Mouse (Mus musculus): ENCODE data around the gene Tm4sf5. TPM values are rescaled to one million over a fixed set of nuclear protein-coding genes. Genes with fewer than 3 reads are reported as not detected.
A peak's percentile ranks its signal among the peaks of the same experiment; 100 is the strongest.

The Tm4sf5 gene
- polyA plus RNA-seq, 1 experiment from 2014 or later, result 4.7 TPM

DNA sequence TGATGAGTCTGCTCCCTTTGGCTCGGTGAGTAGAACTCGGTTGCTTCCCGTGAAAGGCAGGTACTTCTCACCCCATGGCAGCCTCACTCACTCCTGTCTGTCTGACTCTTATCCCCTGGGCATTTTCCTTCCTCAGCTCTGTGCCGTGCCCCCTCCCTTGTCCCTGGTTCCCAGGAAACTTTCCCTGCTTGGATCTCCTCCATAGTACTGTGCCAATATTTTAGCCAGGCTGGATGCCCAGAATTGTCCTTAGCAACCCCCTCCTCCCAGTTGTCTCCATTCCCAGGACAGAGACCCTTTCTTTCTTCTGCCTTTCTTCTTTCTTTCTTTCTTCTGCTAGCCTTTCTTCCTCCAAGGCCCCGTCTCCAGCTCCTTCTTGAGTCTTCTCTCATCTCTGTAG is 36.4 kb downstream of the Tm4sf5 start:
- no peak for ATAC-seq (ENCODE audit: low FRiP score, low TSS enrichment)
- H3K4me2 ChIP-seq (ENCODE audit: low read length), result peak overlapping the region; percentile 72
- no peaks in the 10 kb centered on the region for H3K36me3 ChIP-seq (ENCODE audit: control insufficient read depth, insufficient read depth, low read length)
- 79% methylated on average over 5 of the region's 5 CpGs for WGBS
- no peak overlapping the region for H3K9ac ChIP-seq (replicated peaks; ENCODE audit: low read length)
- peak; percentile 15 for DNase-seq
- no peak overlapping the region for H3K27ac ChIP-seq (replicated peaks; ENCODE audit: low read depth, low read length)
- H3K4me3 ChIP-seq (replicated peaks; ENCODE audit: low read depth, low read length), result no peak overlapping the region
- peaks cover 12% of the 10 kb centered on the region; the same call in 1 of the 2 replicates for H3K27me3 ChIP-seq (ENCODE audit: control insufficient read depth, insufficient read depth, low read length)
- H3K4me1 ChIP-seq (ENCODE audit: control insufficient read depth, insufficient read depth, low read length), result no peaks in the 10 kb centered on the region
- no peaks in the 10 kb centered on the region for H3K9me3 ChIP-seq (ENCODE audit: control insufficient read depth, low read length)

DNA sequence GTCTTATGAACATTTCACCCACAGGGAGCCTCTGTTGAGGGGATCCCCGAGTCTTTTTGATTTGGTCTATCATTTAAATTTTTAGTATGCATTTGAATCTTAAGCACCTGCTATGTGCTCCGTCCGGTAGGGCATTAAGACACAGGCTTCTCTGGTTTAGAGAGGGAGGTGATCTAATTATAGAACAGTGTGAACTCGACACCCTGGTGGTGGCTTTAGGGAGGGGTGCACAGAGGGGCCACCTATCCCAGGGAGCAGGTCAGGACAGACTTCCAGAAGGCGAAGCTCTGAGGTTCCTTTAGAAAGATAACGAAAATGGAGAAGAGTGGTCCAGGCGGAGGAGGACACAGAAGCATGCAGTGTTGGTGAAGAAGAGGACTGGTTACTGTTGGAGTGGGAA is 39.5 kb downstream of the Tm4sf5 start:
- H3K4me2 ChIP-seq (ENCODE audit: low read length), result no peak overlapping the region
- 72% methylated on average over 7 of the region's 7 CpGs for WGBS

DNA sequence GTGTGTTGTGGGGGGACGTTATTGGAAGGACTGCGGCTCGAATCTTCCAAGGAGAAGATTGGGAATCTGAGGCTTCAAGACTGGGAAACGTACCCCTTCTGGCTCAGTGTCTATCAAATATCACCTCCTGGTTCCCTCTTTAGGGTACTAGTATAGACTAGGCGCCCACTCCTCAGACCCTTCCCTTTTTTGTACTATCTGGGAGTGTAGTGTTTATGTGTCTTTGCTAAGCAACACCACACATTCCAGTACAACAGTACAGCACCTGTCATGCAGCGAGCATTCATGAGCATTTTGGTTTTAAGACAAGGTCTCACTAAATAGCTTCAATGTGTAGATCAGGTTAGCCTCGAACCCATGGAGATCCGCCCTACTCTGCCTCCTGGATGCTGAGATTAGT is 46.5 kb downstream of the Tm4sf5 start:
- Histone ChIP-seq H3K9ac (replicated peaks; ENCODE audit: low read length) (no peak overlapping the region), H3K4me3 (replicated peaks; ENCODE audit: low read depth, low read length) (no peak overlapping the region), H3K36me3 (ENCODE audit: control insufficient read depth, insufficient read depth, low read length) (no peaks in the 10 kb centered on the region), H3K4me2 (ENCODE audit: low read length) (no peak overlapping the region), H3K4me1 (ENCODE audit: control insufficient read depth, insufficient read depth, low read length) (no peaks in the 10 kb centered on the region), H3K27me3 (ENCODE audit: control insufficient read depth, insufficient read depth, low read length) (no peaks in the 10 kb centered on the region), H3K27ac (replicated peaks; ENCODE audit: low read depth, low read length) (no peak overlapping the region), H3K9me3 (ENCODE audit: control insufficient read depth, low read length) (no peaks in the 10 kb centered on the region)
- DNase-seq (no peak), ATAC-seq (ENCODE audit: low FRiP score, low TSS enrichment) (no peak)
- 87% methylated on average over 8 of the region's 8 CpGs for WGBS

More for the DNA sequence above, 39.5 kb downstream of the Tm4sf5 start:
- ATAC-seq (ENCODE audit: low FRiP score, low TSS enrichment), result no peak
- Histone ChIP-seq H3K4me1 (ENCODE audit: control insufficient read depth, insufficient read depth, low read length) (no peaks in the 10 kb centered on the region), H3K9ac (replicated peaks; ENCODE audit: low read length) (no peak overlapping the region), H3K4me3 (replicated peaks; ENCODE audit: low read depth, low read length) (no peak overlapping the region), H3K27me3 (ENCODE audit: control insufficient read depth, insufficient read depth, low read length) (peaks cover 8% of the 10 kb centered on the region; the same call in 1 of the 2 replicates), H3K9me3 (ENCODE audit: control insufficient read depth, low read length) (no peaks in the 10 kb centered on the region), H3K36me3 (ENCODE audit: control insufficient read depth, insufficient read depth, low read length) (no peaks in the 10 kb centered on the region), H3K27ac (replicated peaks; ENCODE audit: low read depth, low read length) (no peak overlapping the region)
- DNase-seq, result no peak

DNA sequence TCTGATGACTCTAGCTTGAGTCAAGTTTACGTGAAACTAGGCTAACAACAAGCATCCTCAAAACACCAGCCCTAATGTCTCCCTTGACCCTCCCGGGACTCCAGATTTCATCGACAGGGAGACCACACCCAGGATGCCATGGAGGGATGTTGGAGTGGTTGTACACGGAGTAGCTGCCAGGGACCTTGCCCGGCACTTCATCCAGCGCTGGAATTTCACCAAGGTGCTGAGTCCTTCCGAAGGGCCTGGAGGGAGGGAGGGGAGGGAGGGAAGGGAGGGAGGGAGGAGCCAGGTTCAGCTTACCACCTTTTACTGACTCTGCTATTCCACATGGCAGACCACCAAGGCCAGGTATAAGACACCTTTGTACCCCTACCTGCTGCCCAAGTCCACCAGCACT is 48.9 kb downstream of the Tm4sf5 start:
- no peak for ATAC-seq (ENCODE audit: low FRiP score, low TSS enrichment)
- Histone ChIP-seq H3K9me3 (ENCODE audit: control insufficient read depth, low read length) (no peaks in the 10 kb centered on the region), H3K4me3 (replicated peaks; ENCODE audit: low read depth, low read length) (no peak overlapping the region), H3K9ac (replicated peaks; ENCODE audit: low read length) (no peak overlapping the region), H3K4me1 (ENCODE audit: control insufficient read depth, insufficient read depth, low read length) (no peaks in the 10 kb centered on the region), H3K36me3 (ENCODE audit: control insufficient read depth, insufficient read depth, low read length) (no peaks in the 10 kb centered on the region), H3K4me2 (ENCODE audit: low read length) (no peak overlapping the region), H3K27ac (replicated peaks; ENCODE audit: low read depth, low read length) (no peak overlapping the region), H3K27me3 (ENCODE audit: control insufficient read depth, insufficient read depth, low read length) (no peaks in the 10 kb centered on the region)
- no peak for DNase-seq
- WGBS, result 46% methylated on average over 7 of the region's 7 CpGs

DNA sequence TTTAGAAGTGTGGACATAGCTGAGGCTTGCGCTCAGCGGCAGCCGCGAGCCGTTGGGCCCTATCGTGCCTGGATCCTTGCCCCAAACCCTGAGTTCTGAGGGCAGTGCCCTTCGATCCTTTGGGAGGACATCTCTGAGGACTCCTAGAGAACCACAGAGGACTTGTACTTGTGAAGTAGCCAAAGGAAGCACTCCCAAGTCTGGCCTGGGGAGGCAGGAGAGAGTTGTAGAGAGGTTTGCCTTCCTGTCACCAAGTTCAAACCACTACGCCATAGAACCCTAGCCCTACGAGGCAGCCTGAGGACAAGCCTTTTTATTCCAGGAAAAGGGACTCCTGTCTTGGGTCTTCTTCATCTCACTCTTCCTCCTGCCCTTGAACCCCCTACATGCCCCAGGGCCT is 52.5 kb downstream of the Tm4sf5 start:
- peaks cover 7% of the 10 kb centered on the region; the same call in 1 of the 2 replicates for H3K4me1 ChIP-seq (ENCODE audit: control insufficient read depth, insufficient read depth, low read length)
- WGBS, result 91% methylated on average over 9 of the region's 9 CpGs
- ATAC-seq (ENCODE audit: low FRiP score, low TSS enrichment), result no peak
- no peak overlapping the region for H3K27ac ChIP-seq (replicated peaks; ENCODE audit: low read depth, low read length)
- DNase-seq, result no peak
- H3K36me3 ChIP-seq (ENCODE audit: control insufficient read depth, insufficient read depth, low read length), result no peaks in the 10 kb centered on the region
- no peak overlapping the region for H3K4me2 ChIP-seq (ENCODE audit: low read length)
- H3K4me3 ChIP-seq (replicated peaks; ENCODE audit: low read depth, low read length), result no peak overlapping the region
- H3K27me3 ChIP-seq (ENCODE audit: control insufficient read depth, insufficient read depth, low read length), result no peaks in the 10 kb centered on the region
- H3K9ac ChIP-seq (replicated peaks; ENCODE audit: low read length), result no peak overlapping the region
- H3K9me3 ChIP-seq (ENCODE audit: control insufficient read depth, low read length), result no peaks in the 10 kb centered on the region

Other genes with a start within 250 kb of the Tm4sf5 start
- gene Alox12, start 249.9 kb upstream of the Tm4sf5 start, polyA plus RNA-seq (2014; fragmentation: Nextera tagmentation; extraction: Ambion mirVana), result 0.11 and 0.33 TPM in 2 replicates
- gene Alox12e, start 182.6 kb upstream of the Tm4sf5 start, polyA plus RNA-seq (2014; fragmentation: Nextera tagmentation; extraction: Ambion mirVana), result not detected in 2 replicates
- gene Alox15, start 153.2 kb upstream of the Tm4sf5 start, polyA plus RNA-seq (2014; fragmentation: Nextera tagmentation; extraction: Ambion mirVana), result not detected in 2 replicates
- gene Pelp1, start 95.2 kb upstream of the Tm4sf5 start, polyA plus RNA-seq (2014; fragmentation: Nextera tagmentation; extraction: Ambion mirVana), result 28.2 and 34.0 TPM in 2 replicates
- gene Arrb2, start 72.6 kb upstream of the Tm4sf5 start, polyA plus RNA-seq (2014; fragmentation: Nextera tagmentation; extraction: Ambion mirVana), result 56.5 and 93.0 TPM in 2 replicates
- gene Med11, start 53.3 kb upstream of the Tm4sf5 start, polyA plus RNA-seq (2014; fragmentation: Nextera tagmentation; extraction: Ambion mirVana), result 42.9 and 51.5 TPM in 2 replicates
- gene Zmynd15, start 45.8 kb upstream of the Tm4sf5 start, polyA plus RNA-seq (2014; fragmentation: Nextera tagmentation; extraction: Ambion mirVana), result 0.24 and 0.61 TPM in 2 replicates
- gene Cxcl16, start 45.3 kb upstream of the Tm4sf5 start, polyA plus RNA-seq (2014; fragmentation: Nextera tagmentation; extraction: Ambion mirVana), result 0.50 and 2.1 TPM in 2 replicates
- not detected in 2 replicates for gene Vmo1, start 9.4 kb downstream of the Tm4sf5 start, polyA plus RNA-seq (2014; fragmentation: Nextera tagmentation; extraction: Ambion mirVana)
- 0.42 and 0.64 TPM in 2 replicates for gene Gltpd2, start 14.0 kb downstream of the Tm4sf5 start, polyA plus RNA-seq (2014; fragmentation: Nextera tagmentation; extraction: Ambion mirVana)
- gene Psmb6, start 20.1 kb downstream of the Tm4sf5 start, polyA plus RNA-seq (2014; fragmentation: Nextera tagmentation; extraction: Ambion mirVana), result 744 and 849 TPM in 2 replicates
- gene Gm40193, start 27.7 kb downstream of the Tm4sf5 start, polyA plus RNA-seq (2014; fragmentation: Nextera tagmentation; extraction: Ambion mirVana), result not detected in 2 replicates
- 8.5 and 9.2 TPM in 2 replicates for gene Pld2, start 34.8 kb downstream of the Tm4sf5 start, polyA plus RNA-seq (2014; fragmentation: Nextera tagmentation; extraction: Ambion mirVana)
- gene Mink1, start 57.6 kb downstream of the Tm4sf5 start, polyA plus RNA-seq (2014; fragmentation: Nextera tagmentation; extraction: Ambion mirVana), result 18.5 and 20.4 TPM in 2 replicates
- not detected in 2 replicates for gene 4930544D05Rik, start 110.6 kb downstream of the Tm4sf5 start, polyA plus RNA-seq (2014; fragmentation: Nextera tagmentation; extraction: Ambion mirVana)
- not detected in 2 replicates for gene Chrne, start 114.0 kb downstream of the Tm4sf5 start, polyA plus RNA-seq (2014; fragmentation: Nextera tagmentation; extraction: Ambion mirVana)
- 0.37 and 0.38 TPM in 2 replicates for gene Gp1ba, start 133.9 kb downstream of the Tm4sf5 start, polyA plus RNA-seq (2014; fragmentation: Nextera tagmentation; extraction: Ambion mirVana)
- gene Rnf167, start 142.0 kb downstream of the Tm4sf5 start, polyA plus RNA-seq (2014; fragmentation: Nextera tagmentation; extraction: Ambion mirVana), result 95.9 and 104 TPM in 2 replicates
- 158 and 171 TPM in 2 replicates for gene Slc25a11, start 142.2 kb downstream of the Tm4sf5 start, polyA plus RNA-seq (2014; fragmentation: Nextera tagmentation; extraction: Ambion mirVana)
- gene Pfn1, start 149.4 kb downstream of the Tm4sf5 start, polyA plus RNA-seq (2014; fragmentation: Nextera tagmentation; extraction: Ambion mirVana), result 661 and 672 TPM in 2 replicates
- gene Eno3, start 152.0 kb downstream of the Tm4sf5 start, polyA plus RNA-seq (2014; fragmentation: Nextera tagmentation; extraction: Ambion mirVana), result 8.5 and 8.7 TPM in 2 replicates
- 101 and 132 TPM in 2 replicates for gene Spag7, start 164.2 kb downstream of the Tm4sf5 start, polyA plus RNA-seq (2014; fragmentation: Nextera tagmentation; extraction: Ambion mirVana)
- 19.4 and 21.0 TPM in 2 replicates for gene Camta2, start 182.9 kb downstream of the Tm4sf5 start, polyA plus RNA-seq (2014; fragmentation: Nextera tagmentation; extraction: Ambion mirVana)
- gene Inca1, start 194.9 kb downstream of the Tm4sf5 start, polyA plus RNA-seq (2014; fragmentation: Nextera tagmentation; extraction: Ambion mirVana), result 0.95 and 1.6 TPM in 2 replicates
- gene Kif1c, start 195.3 kb downstream of the Tm4sf5 start, polyA plus RNA-seq (2014; fragmentation: Nextera tagmentation; extraction: Ambion mirVana), result 4.0 and 6.6 TPM in 2 replicates

Measured in midbrain, embryonic 14.5 days (tissue).